Mouse (Mus musculus): Measurements from ENCODE around the gene Des. TPM values are rescaled to one million over a fixed set of nuclear protein-coding genes. Genes with fewer than 3 reads are reported as not detected.
A peak's percentile ranks its signal among the peaks of the same experiment; 100 is the strongest.

The Des gene
- polyA plus RNA-seq, 1 experiment from 2014 or later = 42.9 TPM

GRCm38 (mm10) chr1:75363868-75364267 is 3.7 kb downstream of the Des start:
- Histone ChIP-seq H3K4me2 (no peak overlapping the region), H3K9ac (no peak overlapping the region), H3K27me3 (ENCODE audit: insufficient read depth, low read length) (peaks cover 20% of the 10 kb centered on the region), H3K4me3 (ENCODE audit: low read depth, low read length) (no peak overlapping the region), H3K9me3 (ENCODE audit: low read depth, low read length) (no peaks in the 10 kb centered on the region), H3K27ac (ENCODE audit: low read depth) (no peak overlapping the region), H3K36me3 (ENCODE audit: insufficient read depth) (no peaks in the 10 kb centered on the region), H3K4me1 (ENCODE audit: insufficient read depth) (peaks cover 8% of the 10 kb centered on the region; the same call in 1 of the 2 replicates)
- no peak for ATAC-seq (ENCODE audit: insufficient read depth)
- DNase-seq = no peak
- TF ChIP-seq CTCF (IDR thresholded peaks at IDR 0.05; ENCODE audit: low read depth) = no peak
- 75% methylated on average over 3 of the region's 3 CpGs for WGBS

- Histone ChIP-seq H3K36me3 (ENCODE audit: insufficient read depth) (no peaks in the 10 kb centered on the region), H3K9ac (no peak overlapping the region), H3K4me1 (ENCODE audit: insufficient read depth) (no peaks in the 10 kb centered on the region), H3K4me2 (no peak overlapping the region), H3K27ac (ENCODE audit: low read depth) (no peak overlapping the region), H3K4me3 (ENCODE audit: low read depth, low read length) (no peak overlapping the region), H3K27me3 (ENCODE audit: insufficient read depth, low read length) (peaks cover 19% of the 10 kb centered on the region), H3K9me3 (ENCODE audit: low read depth, low read length) (no peaks in the 10 kb centered on the region)
- no peak for ATAC-seq (ENCODE audit: insufficient read depth)
- 63% methylated on average over 14 of the region's 14 CpGs for WGBS
- no peak for TF ChIP-seq CTCF (IDR thresholded peaks at IDR 0.05; ENCODE audit: low read depth)
- no peak for DNase-seq
These were observed 5.5 kb downstream of the Des start for GRCm38 (mm10) chr1:75365510-75366137.

- no peak overlapping the region for H3K27ac ChIP-seq (ENCODE audit: low read depth)
- H3K27me3 ChIP-seq (ENCODE audit: insufficient read depth, low read length) = peaks cover 11% of the 10 kb centered on the region; the same call in 1 of the 2 replicates
- no peaks in the 10 kb centered on the region for H3K36me3 ChIP-seq (ENCODE audit: insufficient read depth)
- 40% methylated on average over 25 of the region's 25 CpGs for WGBS
- no peak overlapping the region for H3K9ac ChIP-seq
- H3K4me3 ChIP-seq (ENCODE audit: low read depth, low read length) = no peak overlapping the region
- no peaks in the 10 kb centered on the region for H3K4me1 ChIP-seq (ENCODE audit: insufficient read depth)
- TF ChIP-seq CTCF (IDR thresholded peaks at IDR 0.05; ENCODE audit: low read depth) = no peak
- no peak overlapping the region for H3K4me2 ChIP-seq
- H3K9me3 ChIP-seq (ENCODE audit: low read depth, low read length) = no peaks in the 10 kb centered on the region
- no peak; the same call in 1 of the 2 replicates for ATAC-seq (ENCODE audit: insufficient read depth)
- no peak for DNase-seq
These were observed 9.3 kb downstream of the Des start for GRCm38 (mm10) chr1:75369360-75369983.

GRCm38 (mm10) chr1:75369984-75370660 is 10.0 kb downstream of the Des start:
- H3K27ac ChIP-seq (ENCODE audit: low read depth) = no peak overlapping the region

GRCm38 (mm10) chr1:75371317-75372095 is 11.4 kb downstream of the Des start:
- no peak; the same call in 1 of the 2 replicates for ATAC-seq (ENCODE audit: insufficient read depth)
- peak; percentile 70 for TF ChIP-seq CTCF (IDR thresholded peaks at IDR 0.05; ENCODE audit: low read depth)
- Histone ChIP-seq H3K36me3 (ENCODE audit: insufficient read depth) (no peaks in the 10 kb centered on the region), H3K9me3 (ENCODE audit: low read depth, low read length) (no peaks in the 10 kb centered on the region), H3K27me3 (ENCODE audit: insufficient read depth, low read length) (peaks cover 28% of the 10 kb centered on the region), H3K4me2 (no peak overlapping the region), H3K9ac (no peak overlapping the region), H3K4me1 (ENCODE audit: insufficient read depth) (no peaks in the 10 kb centered on the region), H3K27ac (ENCODE audit: low read depth) (no peak overlapping the region), H3K4me3 (ENCODE audit: low read depth, low read length) (no peak overlapping the region)
- DNase-seq = peak; percentile 63
- 53% methylated on average over 13 of the region's 13 CpGs for WGBS

More at GRCm38 (mm10) chr1:75369984-75370660, 10.0 kb downstream of the Des start:
- Histone ChIP-seq H3K36me3 (ENCODE audit: insufficient read depth) (no peaks in the 10 kb centered on the region), H3K9ac (no peak overlapping the region; the same call in 1 of the 2 replicates), H3K4me3 (ENCODE audit: low read depth, low read length) (no peak overlapping the region), H3K4me1 (ENCODE audit: insufficient read depth) (no peaks in the 10 kb centered on the region), H3K4me2 (no peak overlapping the region), H3K27me3 (ENCODE audit: insufficient read depth, low read length) (peaks cover 17% of the 10 kb centered on the region), H3K9me3 (ENCODE audit: low read depth, low read length) (no peaks in the 10 kb centered on the region)
- 33% methylated on average over 13 of the region's 13 CpGs for WGBS
- peak; percentile 32; the same call in 1 of the 2 replicates for ATAC-seq (ENCODE audit: insufficient read depth)
- DNase-seq = peak; percentile 68
- no peak for TF ChIP-seq CTCF (IDR thresholded peaks at IDR 0.05; ENCODE audit: low read depth)

GRCm38 (mm10) chr1:75372450-75372849 is 12.3 kb downstream of the Des start:
- ATAC-seq (ENCODE audit: insufficient read depth) = no peak
- Histone ChIP-seq H3K4me2 (no peak overlapping the region), H3K27ac (ENCODE audit: low read depth) (no peak overlapping the region), H3K27me3 (ENCODE audit: insufficient read depth, low read length) (peaks cover 28% of the 10 kb centered on the region), H3K4me1 (ENCODE audit: insufficient read depth) (no peaks in the 10 kb centered on the region), H3K9me3 (ENCODE audit: low read depth, low read length) (no peaks in the 10 kb centered on the region), H3K36me3 (ENCODE audit: insufficient read depth) (no peaks in the 10 kb centered on the region), H3K9ac (no peak overlapping the region), H3K4me3 (ENCODE audit: low read depth, low read length) (no peak overlapping the region)
- 84% methylated on average over 3 of the region's 3 CpGs for WGBS
- no peak for TF ChIP-seq CTCF (IDR thresholded peaks at IDR 0.05; ENCODE audit: low read depth)
- DNase-seq = no peak
